ENCODE assay signal across 15 mouse cellular contexts in genomic region chr9:90315662-90316061, GRCm38 (mm10).
"Had no signal": no experiment of that assay in that cellular context is flagged by ENCODE, and none has a peak within 500 bp of the region (broad histone marks: within the 10 kb centered on the region; RNA-seq: fewer than 3 reads in every experiment).

No protein-coding gene starts in this region.

- H3K36me3 ChIP-seq: neural tube, embryonic 13.5 days; neural tube, embryonic 15.5 days; stomach, embryonic 15.5 days had no signal

- H3K9ac ChIP-seq: neural tube, embryonic 13.5 days; neural tube, embryonic 15.5 days; stomach, embryonic 15.5 days had no signal

- H3K27me3 ChIP-seq: neural tube, embryonic 13.5 days; neural tube, embryonic 15.5 days; stomach, embryonic 15.5 days had no signal

- H3K4me1 ChIP-seq: neural tube, embryonic 13.5 days; neural tube, embryonic 15.5 days; stomach, embryonic 15.5 days had no signal

- DNase-seq: right cerebral cortex, adult 18-20 months; right cerebral cortex, postnatal 14 days; right cerebral cortex, postnatal 25 days; right cerebral cortex, postnatal 4 days; spleen, adult 18-20 months; thymus, adult 18-20 months; thymus, adult 2 months; thymus, postnatal 14 days; thymus, postnatal 25 days; thymus, postnatal 36 days; thymus, postnatal 4 days had no signal

- H3K4me3 ChIP-seq: neural tube, embryonic 13.5 days; neural tube, embryonic 15.5 days; stomach, embryonic 15.5 days had no signal

- H3K9me3 ChIP-seq: neural tube, embryonic 13.5 days; neural tube, embryonic 15.5 days; stomach, embryonic 15.5 days had no signal

- H3K4me2 ChIP-seq: neural tube, embryonic 13.5 days; neural tube, embryonic 15.5 days; stomach, embryonic 15.5 days had no signal

- H3K27ac ChIP-seq: neural tube, embryonic 13.5 days; neural tube, embryonic 15.5 days; stomach, embryonic 15.5 days; stomach, postnatal 0 days had no signal
